Mouse (Mus musculus): ENCODE measurements around the gene Cpb2.

GRCm38 (mm10) chr14:75280406-75280805 is 38.3 kb downstream of the Cpb2 start:
- TF ChIP-seq POLR2AphosphoS5 (IDR thresholded peaks at IDR 0.05; ENCODE audit: insufficient replicate concordance, low read depth, low read length) (no peak), CTCF (IDR thresholded peaks at IDR 0.05; ENCODE audit: low read depth, low read length) (no peak)
